Mouse (Mus musculus) hindbrain, embryonic 13.5 days (tissue): ENCODE measurements around the gene Il27. TPM values are rescaled to one million over a fixed set of nuclear protein-coding genes. Genes with fewer than 3 reads are reported as not detected.

Experiments used
- ATAC-seq: fragments of 200-750 bp; cut with Nextera tagmentation; 2 replicates; pipeline ENCODE4 v1.8.0; 2017; ENCODE audit warnings: moderate TSS enrichment; ENCODE audit not compliant: low FRiP score
- H3K27ac ChIP-seq: fragments of 300-500 bp; sonication (generic); 2 replicates; pipeline ENCODE4 v1.5.1; 2015; ENCODE audit warnings: inconsistent platforms, mild to moderate bottlenecking, moderate library complexity
- H3K27me3 ChIP-seq: fragments of 300-500 bp; sonication (generic); 2 replicates; pipeline ENCODE4 v1.6.1; 2015; ENCODE audit warnings: mild to moderate bottlenecking, inconsistent platforms
- H3K36me3 ChIP-seq: fragments of 300-500 bp; sonication (generic); 2 replicates; pipeline ENCODE4 v1.6.1; 2015; ENCODE audit warnings: mild to moderate bottlenecking, inconsistent platforms
- H3K4me1 ChIP-seq: fragments of 300-500 bp; sonication (generic); replicated peaks from 2 replicates; pipeline ENCODE4 v1.6.1; 2015; ENCODE audit warnings: inconsistent platforms
- H3K4me2 ChIP-seq: fragments of 300-500 bp; sonication (generic); 2 replicates; pipeline ENCODE4 v1.6.1; 2015; ENCODE audit warnings: inconsistent platforms, mild to moderate bottlenecking, moderate library complexity
- H3K4me3 ChIP-seq: fragments of 300-500 bp; sonication (generic); 2 replicates; pipeline ENCODE4 v1.5.1; 2015; ENCODE audit warnings: mild to moderate bottlenecking, inconsistent platforms
- H3K9ac ChIP-seq: fragments of 300-500 bp; sonication (generic); 2 replicates; pipeline ENCODE4 v1.6.1; 2015; ENCODE audit warnings: mild to moderate bottlenecking, inconsistent platforms
- H3K9me3 ChIP-seq: fragments of 300-500 bp; sonication (generic); 2 replicates; pipeline ENCODE4 v1.6.1; 2016; ENCODE audit warnings: inconsistent platforms
- WGBS: fragments of 180-500 bp; shearing (Covaris S2); methylation state at CpG from one replicate; pipeline ENCODE4 v1.1.7; 2015; 5-methylcytosine and 5-hydroxymethylcytosine counted together
- microRNA-seq: library from miRNA; unstranded; fragments of <30 nt; microRNA quantifications from one replicate; pipeline ENCODE4, GENCODE M21; 2016
- polyA plus RNA-seq: library from polyadenylated mRNA; unstranded; fragments of >200 nt; fragmentation: Nextera tagmentation; extraction: Ambion mirVana; gene quantifications from 2 replicates; pipeline ENCODE4 v1.2.1, GENCODE M21; 2015

Il27 gene
- polyA plus RNA-seq, 1 experiment from 2014 or later = not detected

- Histone ChIP-seq H3K27ac (peak within 1 kb of the TSS; percentile 80), H3K4me1 (peaks cover 18% of the 10 kb centered on the region), H3K4me3 (peak within 1 kb of the TSS; percentile 98), H3K4me2 (peak within 1 kb of the TSS; percentile 94), H3K9ac (peak within 1 kb of the TSS; percentile 89), H3K9me3 (no peaks in the 10 kb centered on the region), H3K36me3 (peaks cover 35% of the 10 kb centered on the region), H3K27me3 (no peaks in the 10 kb centered on the region)
- ATAC-seq = peak; percentile 96
- WGBS = under 1% methylated on average over 46 of the region's 46 CpGs
Observed at GRCm38 (mm10) chr7:126566094-126566765, 28.5 kb downstream of the Il27 start, which contains the start of gene Eif3c. Eif3c (minus strand) TSS chr7:126566411.

GRCm38 (mm10) chr7:126565693-126566092 is 29.0 kb downstream of the Il27 start:
- peak overlapping the region; percentile 98 for H3K4me3 ChIP-seq
- ATAC-seq = peak; percentile 55
- H3K4me2 ChIP-seq = peak overlapping the region; percentile 94
- no peaks in the 10 kb centered on the region for H3K27me3 ChIP-seq
- H3K36me3 ChIP-seq = peaks cover 40% of the 10 kb centered on the region
- H3K4me1 ChIP-seq = peaks cover 18% of the 10 kb centered on the region
- no peaks in the 10 kb centered on the region for H3K9me3 ChIP-seq
- peak overlapping the region; percentile 80 for H3K27ac ChIP-seq
- peak overlapping the region; percentile 89 for H3K9ac ChIP-seq
- WGBS = under 1% methylated on average over 28 of the region's 28 CpGs

DNA sequence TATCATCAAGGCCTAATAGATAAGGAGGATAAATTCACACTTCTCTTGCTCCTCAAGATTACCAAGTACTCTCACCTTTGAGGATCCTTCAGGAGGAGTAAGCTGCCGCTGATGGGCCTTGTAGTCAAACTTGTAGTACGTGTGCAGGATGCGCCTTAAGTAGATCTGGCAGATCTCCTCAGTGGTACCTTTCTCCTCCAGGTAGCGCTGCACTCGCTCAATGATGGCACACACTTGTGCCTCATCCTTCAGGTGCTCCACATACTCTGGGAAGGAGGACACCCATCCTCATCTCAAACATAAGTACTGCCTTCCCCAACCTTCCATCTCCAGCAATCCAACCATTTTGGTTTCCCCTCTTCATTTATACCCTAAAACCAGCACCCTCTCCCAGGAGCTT is 38.1 kb downstream of the Il27 start:
- no peak for ATAC-seq
- 100% methylated on average over 5 of the region's 5 CpGs for WGBS

DNA sequence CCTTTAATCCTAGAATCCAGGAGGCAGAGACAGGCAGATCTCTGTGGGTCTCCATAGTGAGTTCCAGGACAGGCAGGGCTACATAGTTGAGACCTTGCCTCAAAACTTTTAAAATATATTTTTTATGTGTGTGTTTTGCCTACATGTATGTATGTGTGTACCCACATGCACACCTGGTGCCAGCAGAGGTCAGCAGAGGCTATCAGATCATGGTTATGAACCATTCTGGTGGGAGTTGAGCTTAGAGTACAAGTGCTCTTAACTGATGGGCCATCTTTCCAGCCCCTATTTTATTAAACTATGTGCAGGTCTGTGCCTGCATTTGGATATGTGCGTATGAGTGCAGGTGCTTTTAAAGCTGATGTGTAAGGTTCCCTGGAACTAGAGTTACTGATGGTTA is 39.9 kb downstream of the Il27 start:
- no peaks in the 10 kb centered on the region for H3K27me3 ChIP-seq
- H3K36me3 ChIP-seq = peaks cover 95% of the 10 kb centered on the region
- WGBS = 97% methylated on average over 1 of the region's 1 CpGs
- no peaks in the 10 kb centered on the region for H3K4me1 ChIP-seq
- H3K4me2 ChIP-seq = no peak overlapping the region
- H3K4me3 ChIP-seq = no peak overlapping the region
- H3K27ac ChIP-seq = no peak overlapping the region
- no peak for ATAC-seq
- no peaks in the 10 kb centered on the region for H3K9me3 ChIP-seq
- H3K9ac ChIP-seq = no peak overlapping the region

More for the DNA sequence above, 38.1 kb downstream of the Il27 start:
- no peak overlapping the region for H3K9ac ChIP-seq
- H3K27ac ChIP-seq = no peak overlapping the region
- peaks cover 94% of the 10 kb centered on the region for H3K36me3 ChIP-seq
- H3K27me3 ChIP-seq = no peaks in the 10 kb centered on the region
- no peaks in the 10 kb centered on the region for H3K9me3 ChIP-seq
- no peak overlapping the region for H3K4me2 ChIP-seq
- H3K4me3 ChIP-seq = no peak overlapping the region
- no peaks in the 10 kb centered on the region for H3K4me1 ChIP-seq

DNA sequence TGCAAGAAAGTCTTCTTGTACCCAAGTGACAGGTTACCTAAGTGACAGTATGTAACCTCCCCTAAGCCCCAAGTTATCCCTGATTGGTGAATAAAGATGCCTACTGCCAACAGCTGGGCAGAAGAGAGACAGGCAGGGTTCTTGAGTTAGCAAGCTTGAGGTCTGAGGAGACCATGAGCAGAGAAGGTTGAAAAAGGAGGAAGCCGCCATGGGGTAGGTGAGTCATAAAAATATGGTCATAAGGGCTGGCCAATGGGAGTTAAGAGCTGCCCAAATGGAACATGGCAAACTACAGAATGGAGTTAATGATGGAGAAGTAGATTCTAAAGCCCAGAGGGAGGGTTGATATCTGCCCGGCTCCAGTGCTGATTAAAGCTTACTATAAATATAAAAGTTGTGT is 49.1 kb downstream of the Il27 start:
- Histone ChIP-seq H3K9ac (no peak overlapping the region), H3K27ac (no peak overlapping the region), H3K9me3 (no peaks in the 10 kb centered on the region), H3K4me2 (no peak overlapping the region), H3K4me1 (no peaks in the 10 kb centered on the region), H3K36me3 (peaks cover 75% of the 10 kb centered on the region), H3K27me3 (no peaks in the 10 kb centered on the region), H3K4me3 (no peak overlapping the region)
- 92% methylated on average over 2 of the region's 2 CpGs for WGBS
- no peak for ATAC-seq

DNA sequence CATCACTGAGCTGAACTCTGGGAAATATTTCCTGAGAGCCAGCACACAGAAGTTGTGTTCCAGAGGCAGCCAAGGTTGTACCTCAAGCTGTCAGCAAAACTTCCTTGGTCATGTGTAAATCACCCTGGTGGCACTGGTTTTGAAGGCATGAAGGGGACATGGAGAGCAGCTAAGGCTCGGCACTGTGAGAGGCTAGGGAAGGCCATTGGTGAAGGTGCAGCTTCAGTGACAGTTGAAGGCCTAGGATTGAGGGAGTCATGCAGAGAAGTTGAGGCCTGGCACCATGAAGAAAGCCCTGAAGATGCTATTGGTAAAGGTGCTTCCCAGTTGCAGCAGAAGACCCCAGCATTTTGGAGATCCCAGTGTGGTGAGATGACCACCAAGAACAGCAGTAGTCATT is 53.1 kb downstream of the Il27 start:
- WGBS = 93% methylated on average over 1 of the region's 1 CpGs
- H3K27ac ChIP-seq = no peak overlapping the region
- H3K4me3 ChIP-seq = no peak overlapping the region
- H3K4me2 ChIP-seq = no peak overlapping the region
- no peaks in the 10 kb centered on the region for H3K4me1 ChIP-seq
- H3K27me3 ChIP-seq = peaks cover 6% of the 10 kb centered on the region
- ATAC-seq = no peak
- H3K9me3 ChIP-seq = no peaks in the 10 kb centered on the region
- H3K36me3 ChIP-seq = peaks cover 36% of the 10 kb centered on the region
- H3K9ac ChIP-seq = no peak overlapping the region

Small RNAs within 50 kb of the gene (microRNA-seq; reads per million reads assigned to microRNA genes)
- gene Mir7059 = 1.2 reads per million

Other genes with a start within 250 kb of the Il27 start
- 1.3 and 1.9 TPM in 2 replicates for gene Lat, start 225.4 kb downstream of the Il27 start, polyA plus RNA-seq
- gene Spns1, start 217.5 kb downstream of the Il27 start, polyA plus RNA-seq = 77.5 and 79.9 TPM in 2 replicates
- gene Nfatc2ip, start 198.2 kb downstream of the Il27 start, polyA plus RNA-seq = 3.1 and 3.2 TPM in 2 replicates
- gene Cd19, start 180.1 kb downstream of the Il27 start, polyA plus RNA-seq = 0.06 TPM in 1 of 2 replicates, not detected in the other
- 24.3 and 26.8 TPM in 2 replicates for gene Rabep2, start 166.2 kb downstream of the Il27 start, polyA plus RNA-seq
- 1.5 and 4.1 TPM in 2 replicates for gene Atp2a1, start 131.8 kb downstream of the Il27 start, polyA plus RNA-seq
- 63.7 and 64.5 TPM in 2 replicates for gene Sh2b1, start 119.5 kb downstream of the Il27 start, polyA plus RNA-seq
- 118 and 120 TPM in 2 replicates for gene Tufm, start 107.6 kb downstream of the Il27 start, polyA plus RNA-seq
- 61.6 and 65.4 TPM in 2 replicates for gene Atxn2l, start 91.5 kb downstream of the Il27 start, polyA plus RNA-seq
- gene Eif3c, start 28.5 kb downstream of the Il27 start, polyA plus RNA-seq = 205 and 210 TPM in 2 replicates
- gene Apobr, start 10.0 kb downstream of the Il27 start, polyA plus RNA-seq = 0.66 and 0.68 TPM in 2 replicates
- gene Cln3, start 9.1 kb downstream of the Il27 start, polyA plus RNA-seq = 31.1 and 35.2 TPM in 2 replicates
- gene Nupr1, start 35.9 kb upstream of the Il27 start, polyA plus RNA-seq = 8.8 and 9.8 TPM in 2 replicates
- 53.4 and 56.5 TPM in 2 replicates for gene Sgf29, start 54.4 kb upstream of the Il27 start, polyA plus RNA-seq
- 1.4 and 1.6 TPM in 2 replicates for gene Sult1a1, start 81.5 kb upstream of the Il27 start, polyA plus RNA-seq
- 149 and 154 TPM in 2 replicates for gene Bola2, start 100.5 kb upstream of the Il27 start, polyA plus RNA-seq
- gene Slx1b, start 100.8 kb upstream of the Il27 start, polyA plus RNA-seq = 20.9 and 22.2 TPM in 2 replicates
- 81.4 and 90.1 TPM in 2 replicates for gene Coro1a, start 112.8 kb upstream of the Il27 start, polyA plus RNA-seq
- 94.2 and 95.8 TPM in 2 replicates for gene Mapk3, start 164.7 kb upstream of the Il27 start, polyA plus RNA-seq
- gene Gdpd3, start 171.4 kb upstream of the Il27 start, polyA plus RNA-seq = 2.0 and 2.3 TPM in 2 replicates
- gene Ypel3, start 182.0 kb upstream of the Il27 start, polyA plus RNA-seq = 173 and 179 TPM in 2 replicates
- gene Tbx6, start 186.5 kb upstream of the Il27 start, polyA plus RNA-seq = 0.32 and 0.84 TPM in 2 replicates
- 196 and 214 TPM in 2 replicates for gene Ppp4c, start 197.6 kb upstream of the Il27 start, polyA plus RNA-seq
- 52.1 and 55.6 TPM in 2 replicates for gene Fam57b, start 202.7 kb upstream of the Il27 start, polyA plus RNA-seq
- gene 4930451I11Rik, start 236.7 kb upstream of the Il27 start, polyA plus RNA-seq = not detected in 2 replicates